In the genomic region with DNA sequence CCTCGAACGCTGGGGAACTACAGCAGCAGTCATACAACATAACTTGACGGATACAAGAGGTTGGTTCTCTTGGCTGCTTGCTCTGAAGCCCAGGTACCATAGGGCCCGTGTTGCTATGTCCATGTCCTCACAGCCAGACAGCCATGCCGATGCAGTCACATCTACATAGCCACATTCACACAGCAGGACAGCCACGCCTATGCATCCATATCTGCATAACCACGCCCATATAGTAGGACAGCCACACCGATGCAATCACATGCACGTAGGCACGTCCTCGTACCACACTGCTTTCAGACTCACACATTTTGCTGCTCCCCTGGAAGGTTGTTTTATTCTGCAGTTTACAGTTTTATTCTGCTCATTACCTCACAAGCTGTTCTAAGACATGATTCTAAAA, we compare ENCODE assay signal across 19 mouse cellular contexts.
DNase-seq lines count a peak whose midpoint lies in the region; ATAC-seq lines count a peak whose summit lies in the region.
"Had no signal": no experiment of that assay in that cellular context is flagged by ENCODE, and none has a peak within 500 bp of the region (broad histone marks: within the 10 kb centered on the region; RNA-seq: fewer than 3 reads in every experiment).

No protein-coding gene starts in this region.

- H3K9me3 ChIP-seq in megakaryocyte, embryonic 14.5 days, result no peaks in the 10 kb centered on the region
- H3K9me3 ChIP-seq in embryonic facial prominence, embryonic 15.5 days (replicated peaks), result no peaks in the 10 kb centered on the region
- no peaks in the 10 kb centered on the region for H3K9me3 ChIP-seq in stomach, embryonic 16.5 days (replicated peaks; ENCODE audit: control insufficient read depth, low read length)
- H3K9me3 ChIP-seq: embryonic facial prominence, embryonic 12.5 days; forebrain, embryonic 12.5 days; heart, embryonic 15.5 days; hindbrain, embryonic 15.5 days; kidney, embryonic 15.5 days had no signal

- ATAC-seq in megakaryocyte, adult 5-6 weeks (ENCODE audit: poor library complexity, severe bottlenecking), result no peak
- peak; percentile 47; the same call in 1 of the 2 replicates for ATAC-seq in embryonic facial prominence, embryonic 15.5 days (ENCODE audit: insufficient number of reproducible peaks, low FRiP score, low TSS enrichment, low read depth)
- ATAC-seq in stomach, embryonic 16.5 days (ENCODE audit: insufficient read depth, low FRiP score), result peak; percentile 50; the same call in 1 of the 2 replicates

- peak overlapping the region; percentile 82 for H3K4me3 ChIP-seq in megakaryocyte, embryonic 14.5 days (replicated peaks)
- no peak overlapping the region for H3K4me3 ChIP-seq in embryonic facial prominence, embryonic 15.5 days (replicated peaks)
- no peak overlapping the region for H3K4me3 ChIP-seq in stomach, embryonic 16.5 days (replicated peaks; ENCODE audit: low read length)
- H3K4me3 ChIP-seq: embryonic facial prominence, embryonic 12.5 days; forebrain, embryonic 12.5 days; heart, embryonic 15.5 days; hindbrain, embryonic 15.5 days; kidney, embryonic 15.5 days had no signal

- 63% methylated on average over 11 of the region's 11 CpGs for WGBS in embryonic facial prominence, embryonic 15.5 days
- 49% methylated on average over 11 of the region's 11 CpGs for WGBS in stomach, embryonic 16.5 days

- H3K9ac ChIP-seq in embryonic facial prominence, embryonic 15.5 days, result no peak overlapping the region
- H3K9ac ChIP-seq in stomach, embryonic 16.5 days (ENCODE audit: low read length), result no peak overlapping the region
- H3K9ac ChIP-seq: embryonic facial prominence, embryonic 12.5 days; forebrain, embryonic 12.5 days; heart, embryonic 15.5 days; hindbrain, embryonic 15.5 days; kidney, embryonic 15.5 days; liver, embryonic 14.5 days had no signal

- peaks cover 3% of the 10 kb centered on the region; the same call in 1 of the 2 replicates for H3K4me1 ChIP-seq in megakaryocyte, embryonic 14.5 days
- no peaks in the 10 kb centered on the region for H3K4me1 ChIP-seq in embryonic facial prominence, embryonic 15.5 days
- no peaks in the 10 kb centered on the region for H3K4me1 ChIP-seq in stomach, embryonic 16.5 days (ENCODE audit: control insufficient read depth, insufficient read depth, low read length)
- H3K4me1 ChIP-seq: embryonic facial prominence, embryonic 12.5 days; forebrain, embryonic 12.5 days; heart, embryonic 15.5 days; hindbrain, embryonic 15.5 days; kidney, embryonic 15.5 days had no signal

- H3K27ac ChIP-seq in embryonic facial prominence, embryonic 15.5 days (replicated peaks), result no peak overlapping the region
- no peak overlapping the region for H3K27ac ChIP-seq in stomach, embryonic 16.5 days (ENCODE audit: low read length)
- H3K27ac ChIP-seq: embryonic facial prominence, embryonic 12.5 days; forebrain, embryonic 12.5 days; heart, embryonic 15.5 days; hindbrain, embryonic 15.5 days; kidney, embryonic 15.5 days; liver, embryonic 14.5 days had no signal

- H3K27me3 ChIP-seq in megakaryocyte, embryonic 14.5 days (replicated peaks), result peaks cover 2% of the 10 kb centered on the region
- no peaks in the 10 kb centered on the region for H3K27me3 ChIP-seq in embryonic facial prominence, embryonic 15.5 days
- H3K27me3 ChIP-seq in stomach, embryonic 16.5 days (ENCODE audit: control insufficient read depth, insufficient read depth, low read length), result no peaks in the 10 kb centered on the region
- H3K27me3 ChIP-seq: embryonic facial prominence, embryonic 12.5 days; forebrain, embryonic 12.5 days; heart, embryonic 15.5 days; hindbrain, embryonic 15.5 days; kidney, embryonic 15.5 days had no signal

- DNase-seq in adrenal gland, postnatal 36 days, result peak; percentile 4 to 12
- DNase-seq in adrenal gland, postnatal 4 days (ENCODE audit: low spot score in 2 of 2), result no peak
- no peak for DNase-seq in right cerebral cortex, postnatal 10 days (ENCODE audit: low spot score in 2 of 2)
- no peak for DNase-seq in layer of hippocampus, postnatal 36 days
- DNase-seq: cerebellum, adult 8-10 months; gastrocnemius, postnatal 10 days; left cerebral cortex, postnatal 4 days; thymus, postnatal 14 days had no signal

- no peak overlapping the region for H3K4me2 ChIP-seq in embryonic facial prominence, embryonic 15.5 days (replicated peaks)
- no peak overlapping the region for H3K4me2 ChIP-seq in stomach, embryonic 16.5 days (ENCODE audit: low read depth, low read length)
- H3K4me2 ChIP-seq: embryonic facial prominence, embryonic 12.5 days; forebrain, embryonic 12.5 days; heart, embryonic 15.5 days; hindbrain, embryonic 15.5 days; kidney, embryonic 15.5 days; midbrain, embryonic 11.5 days had no signal

- no peaks in the 10 kb centered on the region for H3K36me3 ChIP-seq in megakaryocyte, embryonic 14.5 days (replicated peaks; ENCODE audit: low read length)
- H3K36me3 ChIP-seq in embryonic facial prominence, embryonic 15.5 days, result no peaks in the 10 kb centered on the region
- H3K36me3 ChIP-seq in stomach, embryonic 16.5 days (ENCODE audit: control insufficient read depth, insufficient read depth, low read length), result no peaks in the 10 kb centered on the region
- H3K36me3 ChIP-seq: embryonic facial prominence, embryonic 12.5 days; forebrain, embryonic 12.5 days; heart, embryonic 15.5 days; hindbrain, embryonic 15.5 days; kidney, embryonic 15.5 days had no signal

Comparison
In these comparisons a context has a peak if more than half of its experiments do, and no peak if none do; other contexts are left out.
1. DNase-seq: peak in adrenal gland, postnatal 36 days (2 of 2); none in adrenal gland, postnatal 4 days (0 of 2), right cerebral cortex, postnatal 10 days (0 of 2) and layer of hippocampus, postnatal 36 days (0 of 2).